Mouse (Mus musculus) embryonic facial prominence, embryonic 13.5 days (tissue): ENCODE data around the gene Cpt1a. TPM values are rescaled to one million over a fixed set of nuclear protein-coding genes. Genes with fewer than 3 reads are reported as not detected.

Experiments used
- ATAC-seq: fragments of 200-750 bp; cut with Nextera tagmentation; 2 replicates; pipeline ENCODE4 v1.8.0; 2017; ENCODE audit warnings: low read depth; ENCODE audit not compliant: insufficient number of reproducible peaks, insufficient read depth, low FRiP score, low TSS enrichment
- H3K27ac ChIP-seq: fragments of 300-500 bp; sonication (generic); 2 replicates; pipeline ENCODE4 v1.5.1; 2015; ENCODE audit warnings: moderate library complexity, mild to moderate bottlenecking, inconsistent platforms
- H3K27me3 ChIP-seq: fragments of 300-500 bp; sonication (generic); 2 replicates; pipeline ENCODE4 v1.6.1; 2015; ENCODE audit warnings: mild to moderate bottlenecking, inconsistent platforms
- H3K36me3 ChIP-seq: fragments of 300-500 bp; sonication (generic); 2 replicates; pipeline ENCODE4 v1.6.1; 2015; ENCODE audit warnings: mild to moderate bottlenecking, inconsistent platforms
- H3K4me1 ChIP-seq: fragments of 300-500 bp; sonication (generic); 2 replicates; pipeline ENCODE4 v1.6.1; 2015; ENCODE audit warnings: inconsistent platforms
- H3K4me2 ChIP-seq: fragments of 300-500 bp; sonication (generic); 2 replicates; pipeline ENCODE4 v1.6.1; 2015; ENCODE audit warnings: moderate library complexity, mild to moderate bottlenecking, inconsistent platforms
- H3K4me3 ChIP-seq: fragments of 300-500 bp; sonication (generic); 2 replicates; pipeline ENCODE4 v1.5.1; 2015; ENCODE audit warnings: mild to moderate bottlenecking, inconsistent platforms
- H3K9ac ChIP-seq: fragments of 300-500 bp; sonication (generic); 2 replicates; pipeline ENCODE4 v1.6.1; 2015; ENCODE audit warnings: mild to moderate bottlenecking, inconsistent platforms
- H3K9me3 ChIP-seq: fragments of 300-500 bp; sonication (generic); 2 replicates; pipeline ENCODE4 v1.6.1; 2016; ENCODE audit warnings: inconsistent platforms
- WGBS: fragments of 180-500 bp; shearing (Covaris S2); methylation state at CpG from one replicate; pipeline ENCODE4 v1.1.7; 2015; ENCODE audit warnings: mixed read lengths; 5-methylcytosine and 5-hydroxymethylcytosine counted together
- polyA plus RNA-seq: library from polyadenylated mRNA; unstranded; fragments of >200 nt; fragmentation: Nextera tagmentation; extraction: Ambion mirVana; gene quantifications from 2 replicates; pipeline ENCODE4 v1.2.1, GENCODE M21; 2015

Gene Cpt1a
- polyA plus RNA-seq, 1 experiment from 2014 or later = 14.4 TPM

DNA sequence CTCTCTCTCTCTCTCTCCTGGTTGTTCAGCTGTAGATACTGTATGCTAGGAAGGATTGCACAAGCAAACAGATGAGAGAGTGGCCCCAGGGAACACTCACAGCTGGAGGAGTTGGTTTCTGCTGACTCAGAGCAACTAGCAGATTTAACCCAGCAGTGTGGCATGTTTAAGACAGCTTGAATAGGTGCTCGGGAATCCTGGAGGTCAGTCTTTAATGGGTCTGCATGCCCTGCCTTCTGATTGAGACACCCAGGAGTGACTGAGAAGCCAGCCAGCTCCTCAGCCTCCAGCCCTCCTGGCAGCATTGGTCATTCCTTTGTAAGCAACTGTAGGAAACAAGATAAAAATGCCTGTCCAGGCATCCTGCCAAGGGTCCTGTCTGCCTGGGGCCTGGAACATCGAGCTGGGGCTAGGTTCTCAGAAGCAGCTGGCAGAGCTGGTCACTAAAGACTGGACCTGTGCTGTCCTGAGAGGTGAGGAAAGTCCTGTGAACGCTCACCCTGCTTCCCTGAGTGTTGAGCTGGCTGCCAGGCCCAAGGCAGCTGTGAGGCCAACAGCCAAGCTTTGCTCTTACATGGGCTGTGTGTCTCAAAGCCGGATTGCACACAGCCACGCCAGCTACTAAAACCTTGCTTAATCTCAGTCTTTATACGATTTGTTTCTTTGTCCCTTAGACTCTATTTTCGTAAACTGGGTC is 31.4 kb downstream of the Cpt1a start:
- no peak overlapping the region for H3K9ac ChIP-seq
- peaks cover 29% of the 10 kb centered on the region for H3K36me3 ChIP-seq
- no peak overlapping the region for H3K4me2 ChIP-seq
- H3K9me3 ChIP-seq = no peaks in the 10 kb centered on the region
- no peaks in the 10 kb centered on the region for H3K27me3 ChIP-seq
- H3K4me1 ChIP-seq = no peaks in the 10 kb centered on the region
- H3K4me3 ChIP-seq = no peak overlapping the region
- 63% methylated on average over 7 of the region's 7 CpGs for WGBS
- no peak overlapping the region for H3K27ac ChIP-seq
- no peak for ATAC-seq

DNA sequence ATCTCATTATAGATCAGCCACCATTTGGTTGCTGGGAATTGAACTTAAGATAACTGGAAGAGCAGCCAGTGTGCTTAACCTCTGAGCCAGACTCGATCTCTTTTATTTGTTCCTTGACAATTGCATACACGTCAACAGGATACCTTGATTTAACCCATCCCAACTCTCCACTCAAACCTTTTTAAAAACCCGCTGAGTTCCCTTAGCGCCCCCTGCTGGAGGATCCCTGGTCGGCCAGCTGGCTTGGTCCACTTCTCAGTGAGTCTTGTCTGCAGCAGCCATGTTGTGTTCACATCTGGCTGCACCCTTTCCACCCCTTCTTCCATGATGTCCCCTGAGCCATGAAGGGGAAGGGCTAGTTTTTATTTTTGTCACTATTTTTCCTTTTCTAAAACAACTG is 33.0 kb downstream of the Cpt1a start:
- no peak overlapping the region for H3K9ac ChIP-seq
- no peaks in the 10 kb centered on the region for H3K27me3 ChIP-seq
- ATAC-seq = no peak
- no peak overlapping the region for H3K4me3 ChIP-seq
- no peak overlapping the region for H3K27ac ChIP-seq
- H3K9me3 ChIP-seq = no peaks in the 10 kb centered on the region
- H3K4me1 ChIP-seq = no peaks in the 10 kb centered on the region
- H3K36me3 ChIP-seq = peaks cover 26% of the 10 kb centered on the region
- no peak overlapping the region for H3K4me2 ChIP-seq
- WGBS = 69% methylated on average over 5 of the region's 5 CpGs

DNA sequence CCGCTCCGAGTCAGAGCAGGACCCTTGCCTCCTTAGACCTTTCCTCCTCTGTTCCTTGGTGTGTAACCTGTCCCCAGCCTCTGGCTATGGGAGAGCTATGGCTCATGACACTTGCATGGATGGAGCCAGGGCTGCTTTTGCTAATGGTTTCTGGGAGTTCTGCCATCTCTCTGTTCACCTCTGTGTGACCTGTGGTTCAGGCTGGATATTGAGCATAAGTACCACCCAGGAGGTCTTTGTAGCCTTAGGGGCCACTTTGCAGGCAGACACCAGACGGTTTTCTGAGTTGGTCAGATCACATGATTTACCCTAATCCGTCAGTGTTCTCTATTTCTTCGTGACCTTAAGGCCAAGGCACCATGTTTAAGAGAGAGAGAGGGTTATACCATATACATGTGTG is 34.4 kb downstream of the Cpt1a start:
- H3K4me2 ChIP-seq = no peak overlapping the region
- 63% methylated on average over 5 of the region's 5 CpGs for WGBS
- peaks cover 26% of the 10 kb centered on the region for H3K36me3 ChIP-seq
- H3K4me3 ChIP-seq = no peak overlapping the region
- H3K9ac ChIP-seq = no peak overlapping the region
- no peaks in the 10 kb centered on the region for H3K4me1 ChIP-seq
- H3K27ac ChIP-seq = no peak overlapping the region
- H3K27me3 ChIP-seq = no peaks in the 10 kb centered on the region
- ATAC-seq = no peak
- H3K9me3 ChIP-seq = no peaks in the 10 kb centered on the region

DNA sequence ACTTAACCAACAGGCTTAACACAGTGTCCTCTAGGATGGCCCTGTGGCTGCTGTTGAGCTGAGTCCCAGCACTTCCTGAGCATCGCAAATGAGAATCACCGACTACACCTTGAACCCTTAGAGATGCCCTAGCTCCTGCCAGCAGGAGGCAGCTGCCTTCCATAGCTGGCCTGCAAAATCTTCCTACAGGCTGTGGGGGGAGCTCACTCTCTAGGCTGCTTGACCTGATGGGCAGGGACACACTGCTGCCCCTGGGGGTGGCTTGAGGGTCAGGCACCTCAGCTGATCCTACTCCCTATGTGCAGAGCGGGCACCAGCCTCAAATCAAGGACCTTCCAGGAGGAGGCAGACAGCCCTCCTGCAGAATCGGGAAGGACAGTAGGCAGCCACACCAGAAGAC is 35.5 kb downstream of the Cpt1a start:
- 73% methylated on average over 4 of the region's 4 CpGs for WGBS
- Histone ChIP-seq H3K9ac (no peak overlapping the region), H3K36me3 (peaks cover 33% of the 10 kb centered on the region), H3K4me1 (no peaks in the 10 kb centered on the region), H3K27me3 (no peaks in the 10 kb centered on the region), H3K27ac (no peak overlapping the region), H3K4me3 (no peak overlapping the region), H3K9me3 (no peaks in the 10 kb centered on the region), H3K4me2 (no peak overlapping the region)
- no peak for ATAC-seq

DNA sequence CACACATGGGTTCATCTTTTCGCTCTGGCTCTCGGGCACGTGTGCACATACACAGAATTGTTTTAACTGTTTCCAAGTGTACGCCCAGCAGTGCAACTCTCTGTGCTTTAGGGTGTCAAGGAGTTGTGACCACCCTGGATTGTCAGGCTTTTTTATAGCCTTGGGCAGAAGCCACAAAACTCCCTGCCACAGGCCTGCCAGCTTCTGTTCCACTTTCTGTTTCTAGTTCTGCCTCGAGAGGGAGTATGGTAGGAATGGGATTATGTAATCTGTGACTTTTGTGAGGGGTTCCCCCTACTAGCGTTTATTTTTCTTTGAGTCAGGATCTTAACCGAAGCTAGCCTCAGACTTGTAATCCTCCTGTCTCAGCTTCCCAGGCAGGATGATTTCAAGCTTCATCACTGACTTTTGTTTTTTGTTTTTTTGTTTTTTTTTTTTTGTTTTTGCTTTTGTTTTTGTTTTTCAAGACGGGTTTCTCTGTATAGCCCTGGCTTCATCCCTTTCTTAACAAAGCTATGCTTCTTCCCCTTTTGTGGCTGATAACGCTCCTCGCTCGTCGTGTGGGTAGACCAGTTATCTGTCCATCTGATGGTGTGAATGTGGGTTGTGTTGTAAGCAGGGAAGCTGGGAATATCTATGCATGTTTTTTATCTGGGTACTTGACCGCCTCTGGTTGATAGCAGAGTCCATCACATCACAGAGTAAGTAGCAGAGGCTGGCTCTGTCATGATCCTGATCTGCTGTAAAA is 37.9 kb downstream of the Cpt1a start:
- WGBS = 87% methylated on average over 13 of the region's 13 CpGs
- Histone ChIP-seq H3K27me3 (no peaks in the 10 kb centered on the region), H3K4me3 (no peak overlapping the region), H3K36me3 (peaks cover 37% of the 10 kb centered on the region), H3K9ac (no peak overlapping the region), H3K4me2 (no peak overlapping the region), H3K27ac (no peak overlapping the region), H3K9me3 (no peaks in the 10 kb centered on the region), H3K4me1 (no peaks in the 10 kb centered on the region)
- no peak for ATAC-seq

DNA sequence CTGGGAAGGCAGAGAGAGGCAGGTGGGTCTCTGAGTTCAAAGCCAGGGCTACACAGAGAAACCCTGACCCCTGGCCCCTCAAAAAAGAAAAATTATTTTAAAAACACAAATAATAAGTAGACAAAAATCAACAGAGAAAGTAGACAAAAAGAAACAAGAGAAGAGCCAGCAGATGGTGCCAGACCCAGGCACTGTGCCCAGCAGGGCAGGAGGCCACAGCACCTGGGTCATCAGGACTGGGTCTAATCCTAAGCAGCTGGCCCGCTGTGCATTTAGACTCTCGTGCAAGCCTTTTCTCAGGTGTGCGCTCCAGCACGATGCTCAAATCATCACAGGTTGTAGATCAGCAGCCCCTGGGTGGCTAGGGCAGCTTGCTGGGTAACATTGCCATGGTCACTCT is 41.4 kb downstream of the Cpt1a start:
- no peaks in the 10 kb centered on the region for H3K4me1 ChIP-seq
- H3K9ac ChIP-seq = no peak overlapping the region
- WGBS = 81% methylated on average over 4 of the region's 4 CpGs
- no peak for ATAC-seq
- H3K4me2 ChIP-seq = no peak overlapping the region
- no peak overlapping the region for H3K27ac ChIP-seq
- no peaks in the 10 kb centered on the region for H3K27me3 ChIP-seq
- H3K36me3 ChIP-seq = peaks cover 43% of the 10 kb centered on the region
- no peak overlapping the region for H3K4me3 ChIP-seq
- H3K9me3 ChIP-seq = no peaks in the 10 kb centered on the region

DNA sequence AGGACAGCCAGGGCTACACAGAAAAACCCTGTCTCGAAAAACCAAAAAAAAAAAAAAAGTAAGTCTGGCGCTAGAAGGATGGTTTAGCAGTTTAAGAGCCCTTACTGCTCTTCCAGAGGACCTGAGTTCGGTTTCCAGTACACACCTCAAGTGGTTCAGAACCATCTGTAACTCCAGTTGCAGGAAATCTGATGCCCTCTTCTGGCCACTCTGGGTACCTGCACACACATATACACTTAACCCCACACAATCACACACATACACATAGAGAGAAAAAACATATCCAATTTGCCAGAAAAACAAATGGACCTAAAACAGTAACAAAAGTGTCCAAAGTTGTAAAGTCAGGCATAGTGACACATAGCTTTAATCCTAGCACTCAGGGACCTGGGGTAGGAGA is 43.0 kb downstream of the Cpt1a start:
- no peaks in the 10 kb centered on the region for H3K4me1 ChIP-seq
- ATAC-seq = no peak
- no peaks in the 10 kb centered on the region for H3K27me3 ChIP-seq
- no peak overlapping the region for H3K4me2 ChIP-seq
- H3K36me3 ChIP-seq = peaks cover 50% of the 10 kb centered on the region
- H3K9ac ChIP-seq = no peak overlapping the region
- WGBS = 81% methylated on average over 3 of the region's 3 CpGs
- H3K27ac ChIP-seq = no peak overlapping the region
- no peak overlapping the region for H3K4me3 ChIP-seq
- H3K9me3 ChIP-seq = no peaks in the 10 kb centered on the region

DNA sequence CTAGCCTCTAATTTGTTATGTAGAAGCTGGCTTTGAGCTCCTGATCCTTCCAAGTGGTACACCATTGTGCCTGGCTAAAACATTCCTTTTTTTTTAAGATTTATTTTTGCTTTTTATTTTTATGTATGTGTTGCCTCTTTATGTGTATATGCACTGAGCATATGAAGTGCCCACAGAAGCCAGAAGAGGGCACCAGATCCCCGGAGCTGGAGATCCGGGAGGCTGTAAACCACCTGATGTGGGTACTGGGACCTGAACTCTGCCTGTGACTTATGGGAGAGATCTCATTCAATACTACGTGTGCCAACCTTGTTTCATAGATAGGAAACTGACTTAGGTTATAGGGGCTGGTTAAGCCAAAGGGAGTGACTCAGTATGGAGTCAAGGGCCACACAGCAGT is 46.1 kb downstream of the Cpt1a start:
- 91% methylated on average over 3 of the region's 3 CpGs for WGBS
- Histone ChIP-seq H3K4me3 (no peak overlapping the region), H3K9me3 (no peaks in the 10 kb centered on the region), H3K4me1 (no peaks in the 10 kb centered on the region), H3K27me3 (no peaks in the 10 kb centered on the region), H3K4me2 (no peak overlapping the region), H3K9ac (no peak overlapping the region), H3K27ac (no peak overlapping the region), H3K36me3 (peaks cover 39% of the 10 kb centered on the region)
- ATAC-seq = no peak

DNA sequence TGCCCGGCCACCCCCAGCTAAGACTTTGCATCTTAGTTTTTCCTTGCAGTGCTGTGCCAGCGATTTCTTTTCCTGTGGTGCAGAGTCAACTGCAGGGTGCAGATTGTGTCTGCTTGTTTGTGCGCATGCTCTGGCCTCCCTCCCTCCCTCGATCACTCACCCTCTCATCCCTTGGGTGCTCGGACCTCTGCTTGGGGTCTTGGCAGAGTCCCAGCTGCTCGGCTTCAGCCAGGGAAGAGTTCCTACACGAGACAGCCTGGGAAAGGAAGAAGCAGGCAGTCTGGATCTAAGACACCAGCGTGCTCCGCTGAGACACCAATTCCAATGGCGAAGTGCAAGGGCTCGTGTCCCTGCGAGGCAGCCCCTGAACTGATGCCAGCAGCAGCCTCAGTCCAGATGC is 51.2 kb downstream of the Cpt1a start:
- ATAC-seq = no peak
- H3K27ac ChIP-seq = peak overlapping the region; percentile 16; the same call in 1 of the 2 replicates
- H3K9ac ChIP-seq = peak overlapping the region; percentile 51; the same call in 1 of the 2 replicates
- WGBS = 61% methylated on average over 12 of the region's 12 CpGs
- H3K27me3 ChIP-seq = no peaks in the 10 kb centered on the region
- peaks cover 29% of the 10 kb centered on the region for H3K36me3 ChIP-seq
- no peak overlapping the region for H3K4me3 ChIP-seq
- H3K4me1 ChIP-seq = 0 out of 2 replicates have a peak, but pooled peaks cover 4% of the 10 kb centered on the region
- no peaks in the 10 kb centered on the region for H3K9me3 ChIP-seq
- H3K4me2 ChIP-seq = 0 out of 2 replicates have a peak overlapping the region, but pooled peaks have one; percentile 3

DNA sequence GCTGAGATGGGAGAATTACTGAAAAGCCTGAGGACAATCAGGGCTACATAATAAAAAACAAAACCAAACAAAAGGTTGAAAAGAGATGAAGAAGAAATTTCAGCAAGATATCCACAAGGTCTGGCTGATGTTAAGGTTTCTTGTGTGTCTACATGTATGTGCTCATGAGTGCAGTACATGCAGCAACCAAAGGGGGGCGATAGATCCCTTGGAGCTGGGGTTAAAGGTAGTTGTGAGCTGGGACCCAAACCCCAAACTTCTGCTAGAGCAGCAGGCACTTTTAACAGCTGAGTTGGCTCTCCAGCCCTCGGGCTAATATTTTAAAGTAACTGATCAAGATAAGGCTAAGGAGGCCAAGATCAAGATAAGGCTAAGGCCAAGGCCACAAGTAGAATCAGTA is 51.9 kb downstream of the Cpt1a start:
- Histone ChIP-seq H3K4me3 (no peak overlapping the region), H3K36me3 (peaks cover 23% of the 10 kb centered on the region), H3K4me1 (0 out of 2 replicates have a peak, but pooled peaks cover 4% of the 10 kb centered on the region), H3K9me3 (no peaks in the 10 kb centered on the region), H3K4me2 (no peak overlapping the region), H3K27ac (no peak overlapping the region; the same call in 1 of the 2 replicates), H3K9ac (no peak overlapping the region), H3K27me3 (no peaks in the 10 kb centered on the region)
- WGBS = 57% methylated on average over 2 of the region's 2 CpGs
- ATAC-seq = no peak

DNA sequence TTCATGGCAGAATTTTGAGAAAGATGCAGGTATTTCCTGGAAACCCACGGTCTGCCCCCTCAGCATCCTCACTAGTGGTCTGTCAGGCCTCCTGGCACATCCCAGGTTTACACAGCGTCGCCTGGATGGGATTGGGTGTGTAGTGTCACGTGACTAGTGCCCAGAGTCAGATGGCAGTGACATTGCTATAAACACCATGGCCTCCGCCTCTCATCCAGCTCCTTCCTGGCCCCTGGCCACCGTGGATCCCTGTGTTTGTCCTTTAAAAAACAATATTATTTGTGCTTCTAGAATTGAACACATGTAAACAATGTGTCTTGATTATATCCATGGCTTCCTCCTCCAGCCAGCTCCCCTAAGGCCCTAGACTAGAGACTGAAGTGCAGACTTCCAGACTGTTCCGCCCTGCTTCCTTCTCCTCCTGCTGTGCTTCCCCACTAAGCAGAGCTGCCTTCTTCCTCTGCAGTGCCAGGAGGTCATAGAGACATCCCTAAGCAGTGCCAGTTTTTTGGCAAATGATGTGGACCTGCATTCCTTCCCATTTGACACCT is 53.9 kb downstream of the Cpt1a start:
- no peak for ATAC-seq
- no peak overlapping the region for H3K27ac ChIP-seq
- no peak overlapping the region for H3K4me2 ChIP-seq
- no peak overlapping the region for H3K4me3 ChIP-seq
- no peaks in the 10 kb centered on the region for H3K27me3 ChIP-seq
- no peaks in the 10 kb centered on the region for H3K9me3 ChIP-seq
- no peak overlapping the region for H3K9ac ChIP-seq
- peaks cover 34% of the 10 kb centered on the region for H3K36me3 ChIP-seq
- WGBS = 64% methylated on average over 7 of the region's 7 CpGs
- H3K4me1 ChIP-seq = 0 out of 2 replicates have a peak, but pooled peaks cover 4% of the 10 kb centered on the region
